Mouse (Mus musculus): ENCODE data around the gene Nol10. TPM values are rescaled to one million over a fixed set of nuclear protein-coding genes. Genes with fewer than 3 reads are reported as not detected.

Nol10 gene
- total and polyA plus RNA-seq, 2 experiments from 2014 or later, result 2.2 to 7.6 TPM

DNA sequence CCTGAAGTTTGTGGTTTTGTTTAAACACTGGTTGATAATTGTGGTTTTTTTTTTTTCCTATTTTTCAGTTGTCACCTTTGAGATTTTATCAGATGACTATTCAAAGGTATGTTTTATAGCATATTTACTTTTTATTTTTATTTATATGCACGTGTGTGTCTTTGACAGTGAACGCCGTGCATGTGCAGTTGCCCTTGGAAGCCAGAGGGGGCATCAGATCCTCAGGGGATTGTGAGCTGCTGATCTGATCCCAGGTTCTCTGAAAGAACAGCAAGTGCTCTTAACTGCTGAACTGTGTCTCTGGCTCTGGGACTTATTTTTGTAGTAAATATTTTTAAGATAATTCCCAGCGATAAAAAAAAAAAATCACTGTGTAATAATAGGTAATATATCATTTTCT is 8.6 kb downstream of the Nol10 start:
- no peak overlapping the region for H3K27ac ChIP-seq (ENCODE audit: low read depth)
- no peak for DNase-seq (ENCODE audit: low spot score)
- no peaks in the 10 kb centered on the region for H3K4me1 ChIP-seq (ENCODE audit: control insufficient read depth, insufficient read depth)
- no peak for TF ChIP-seq EP300 (IDR thresholded peaks at IDR 0.05; ENCODE audit: low read depth)
- TF ChIP-seq CTCF (IDR thresholded peaks at IDR 0.05; ENCODE audit: low read depth), result 0 out of 2 replicates have a peak, but pooled peaks have one; percentile 18
- no peak overlapping the region for H3K4me3 ChIP-seq (ENCODE audit: low read depth, low read length)
- H3K36me3 ChIP-seq (replicated peaks; ENCODE audit: control insufficient read depth, insufficient read depth, low read length), result peaks cover 82% of the 10 kb centered on the region
- H3K9ac ChIP-seq (replicated peaks; ENCODE audit: low read depth, low read length), result no peak overlapping the region
- no peaks in the 10 kb centered on the region for H3K27me3 ChIP-seq (ENCODE audit: control insufficient read depth, insufficient read depth, low read length)
- no peak for ATAC-seq (ENCODE audit: insufficient read depth, low read depth)
- H3K9me3 ChIP-seq (replicated peaks; ENCODE audit: control insufficient read depth, low read length), result no peaks in the 10 kb centered on the region
- H3K4me2 ChIP-seq (ENCODE audit: low read depth, low read length), result no peak overlapping the region
- WGBS, result 85% methylated on average over 4 of the region's 4 CpGs

GRCm38 (mm10) chr12:17357795-17358194 is 9.5 kb downstream of the Nol10 start:
- Histone ChIP-seq H3K4me2 (ENCODE audit: low read depth, low read length) (no peak overlapping the region), H3K4me3 (ENCODE audit: low read depth, low read length) (no peak overlapping the region), H3K9me3 (replicated peaks; ENCODE audit: control insufficient read depth, low read length) (no peaks in the 10 kb centered on the region), H3K4me1 (ENCODE audit: control insufficient read depth, insufficient read depth) (no peaks in the 10 kb centered on the region), H3K27me3 (ENCODE audit: control insufficient read depth, insufficient read depth, low read length) (no peaks in the 10 kb centered on the region), H3K36me3 (replicated peaks; ENCODE audit: control insufficient read depth, insufficient read depth, low read length) (peaks cover 86% of the 10 kb centered on the region), H3K27ac (ENCODE audit: low read depth) (no peak overlapping the region), H3K9ac (replicated peaks; ENCODE audit: low read depth, low read length) (no peak overlapping the region)
- ATAC-seq (ENCODE audit: insufficient read depth, low read depth), result no peak
- TF ChIP-seq CTCF (IDR thresholded peaks at IDR 0.05; ENCODE audit: low read depth), result no peak
- TF ChIP-seq EP300 (IDR thresholded peaks at IDR 0.05; ENCODE audit: low read depth), result no peak
- 87% methylated on average over 5 of the region's 5 CpGs for WGBS
- no peak for DNase-seq (ENCODE audit: low spot score)

GRCm38 (mm10) chr12:17358981-17359380 is 10.7 kb downstream of the Nol10 start:
- Histone ChIP-seq H3K9ac (replicated peaks; ENCODE audit: low read depth, low read length) (no peak overlapping the region), H3K4me2 (ENCODE audit: low read depth, low read length) (no peak overlapping the region), H3K27ac (ENCODE audit: low read depth) (no peak overlapping the region), H3K27me3 (ENCODE audit: control insufficient read depth, insufficient read depth, low read length) (no peaks in the 10 kb centered on the region), H3K36me3 (replicated peaks; ENCODE audit: control insufficient read depth, insufficient read depth, low read length) (peaks cover 85% of the 10 kb centered on the region), H3K4me1 (ENCODE audit: control insufficient read depth, insufficient read depth) (no peaks in the 10 kb centered on the region), H3K9me3 (replicated peaks; ENCODE audit: control insufficient read depth, low read length) (no peaks in the 10 kb centered on the region), H3K4me3 (ENCODE audit: low read depth, low read length) (no peak overlapping the region)
- DNase-seq (ENCODE audit: low spot score), result no peak
- WGBS, result 79% methylated on average over 9 of the region's 9 CpGs
- no peak for TF ChIP-seq EP300 (IDR thresholded peaks at IDR 0.05; ENCODE audit: low read depth)
- TF ChIP-seq CTCF (IDR thresholded peaks at IDR 0.05; ENCODE audit: low read depth), result peak; percentile 21; the same call in 1 of the 2 replicates
- no peak for ATAC-seq (ENCODE audit: insufficient read depth, low read depth)

DNA sequence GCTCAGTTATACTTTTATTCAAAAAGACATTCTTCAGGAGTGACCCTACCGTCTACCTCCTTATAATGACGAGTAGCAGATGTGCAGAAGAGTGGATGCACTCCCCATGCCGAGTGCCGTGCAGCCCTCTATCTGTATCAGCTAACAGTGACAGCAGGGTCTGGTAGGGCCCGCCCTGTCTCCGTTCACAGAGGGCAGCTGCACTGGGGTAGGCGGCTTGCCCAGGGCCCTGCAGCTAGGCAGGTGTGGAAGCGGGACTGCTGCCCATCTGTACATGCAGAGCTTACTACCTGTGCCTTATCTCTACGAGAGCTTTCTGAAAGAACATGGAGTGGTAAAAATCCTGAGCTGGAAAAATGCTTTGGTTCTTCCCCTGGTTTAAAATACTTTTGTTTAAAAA is 11.8 kb downstream of the Nol10 start:
- Histone ChIP-seq H3K9me3 (replicated peaks; ENCODE audit: control insufficient read depth, low read length) (no peaks in the 10 kb centered on the region), H3K27ac (ENCODE audit: low read depth) (no peak overlapping the region), H3K36me3 (replicated peaks; ENCODE audit: control insufficient read depth, insufficient read depth, low read length) (peaks cover 81% of the 10 kb centered on the region), H3K27me3 (ENCODE audit: control insufficient read depth, insufficient read depth, low read length) (no peaks in the 10 kb centered on the region), H3K4me1 (ENCODE audit: control insufficient read depth, insufficient read depth) (no peaks in the 10 kb centered on the region), H3K9ac (replicated peaks; ENCODE audit: low read depth, low read length) (no peak overlapping the region), H3K4me2 (ENCODE audit: low read depth, low read length) (no peak overlapping the region), H3K4me3 (ENCODE audit: low read depth, low read length) (no peak overlapping the region)
- TF ChIP-seq CTCF (IDR thresholded peaks at IDR 0.05; ENCODE audit: low read depth) (no peak), EP300 (IDR thresholded peaks at IDR 0.05; ENCODE audit: low read depth) (no peak)
- no peak for ATAC-seq (ENCODE audit: insufficient read depth, low read depth)
- DNase-seq (ENCODE audit: low spot score), result no peak
- WGBS, result 69% methylated on average over 9 of the region's 9 CpGs

DNA sequence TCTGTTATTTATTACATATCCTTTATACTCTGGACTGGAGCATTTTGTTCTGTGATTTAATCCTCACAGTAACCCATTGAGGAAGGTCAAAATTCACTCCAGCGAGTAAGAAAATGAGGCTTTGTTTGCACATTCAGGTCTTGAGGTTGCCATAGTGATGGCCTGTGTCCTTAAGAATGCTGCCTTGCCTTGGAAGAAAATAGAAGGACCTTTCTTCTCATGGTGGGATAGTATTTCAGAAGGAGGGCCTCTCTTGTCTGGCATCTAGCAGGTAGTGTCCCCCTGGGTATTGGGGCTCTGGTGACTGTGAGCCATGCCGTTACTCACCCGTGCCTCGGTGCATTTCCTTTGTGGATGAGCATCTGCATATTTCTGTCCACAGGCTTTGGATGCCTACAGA is 12.4 kb downstream of the Nol10 start:
- Histone ChIP-seq H3K9me3 (replicated peaks; ENCODE audit: control insufficient read depth, low read length) (no peaks in the 10 kb centered on the region), H3K4me2 (ENCODE audit: low read depth, low read length) (no peak overlapping the region), H3K9ac (replicated peaks; ENCODE audit: low read depth, low read length) (no peak overlapping the region), H3K27ac (ENCODE audit: low read depth) (no peak overlapping the region), H3K4me1 (ENCODE audit: control insufficient read depth, insufficient read depth) (no peaks in the 10 kb centered on the region), H3K4me3 (ENCODE audit: low read depth, low read length) (no peak overlapping the region), H3K36me3 (replicated peaks; ENCODE audit: control insufficient read depth, insufficient read depth, low read length) (peaks cover 77% of the 10 kb centered on the region), H3K27me3 (ENCODE audit: control insufficient read depth, insufficient read depth, low read length) (no peaks in the 10 kb centered on the region)
- no peak for ATAC-seq (ENCODE audit: insufficient read depth, low read depth)
- no peak for DNase-seq (ENCODE audit: low spot score)
- WGBS, result 86% methylated on average over 4 of the region's 4 CpGs
- TF ChIP-seq EP300 (IDR thresholded peaks at IDR 0.05; ENCODE audit: low read depth) (no peak), CTCF (IDR thresholded peaks at IDR 0.05; ENCODE audit: low read depth) (no peak)

- TF ChIP-seq CTCF (IDR thresholded peaks at IDR 0.05; ENCODE audit: low read depth) (no peak), EP300 (IDR thresholded peaks at IDR 0.05; ENCODE audit: low read depth) (no peak)
- Histone ChIP-seq H3K9ac (replicated peaks; ENCODE audit: low read depth, low read length) (no peak overlapping the region), H3K36me3 (replicated peaks; ENCODE audit: control insufficient read depth, insufficient read depth, low read length) (peaks cover 65% of the 10 kb centered on the region), H3K4me1 (ENCODE audit: control insufficient read depth, insufficient read depth) (no peaks in the 10 kb centered on the region), H3K27ac (ENCODE audit: low read depth) (no peak overlapping the region), H3K27me3 (ENCODE audit: control insufficient read depth, insufficient read depth, low read length) (no peaks in the 10 kb centered on the region), H3K9me3 (replicated peaks; ENCODE audit: control insufficient read depth, low read length) (no peaks in the 10 kb centered on the region), H3K4me2 (ENCODE audit: low read depth, low read length) (no peak overlapping the region), H3K4me3 (ENCODE audit: low read depth, low read length) (no peak overlapping the region)
- no peak for DNase-seq (ENCODE audit: low spot score)
- ATAC-seq (ENCODE audit: insufficient read depth, low read depth), result no peak
- 93% methylated on average over 5 of the region's 5 CpGs for WGBS
Measured at GRCm38 (mm10) chr12:17362316-17362715, 14.1 kb downstream of the Nol10 start.

Measured in heart, postnatal 0 days (tissue).